Mouse (Mus musculus) cerebellum, adult 2 months (tissue): Measurements from ENCODE around the gene Ip6k2.

Experiments used
- CTCF ChIP-seq: fragments of 200-500 bp; IDR thresholded peaks from 2 replicates; pipeline ENCODE4 v1.5.1; 2011; ENCODE audit warnings: low read depth, mild to moderate bottlenecking, control low read depth, low read length, moderate library complexity, borderline replicate concordance; ENCODE audit not compliant: insufficient read depth
- POLR2A ChIP-seq: fragments of 200-500 bp; IDR thresholded peaks from 2 replicates; pipeline ENCODE4 v1.6.1; 2011; ENCODE audit warnings: low read length, control low read depth, borderline replicate concordance; ENCODE audit not compliant: insufficient read depth

DNA sequence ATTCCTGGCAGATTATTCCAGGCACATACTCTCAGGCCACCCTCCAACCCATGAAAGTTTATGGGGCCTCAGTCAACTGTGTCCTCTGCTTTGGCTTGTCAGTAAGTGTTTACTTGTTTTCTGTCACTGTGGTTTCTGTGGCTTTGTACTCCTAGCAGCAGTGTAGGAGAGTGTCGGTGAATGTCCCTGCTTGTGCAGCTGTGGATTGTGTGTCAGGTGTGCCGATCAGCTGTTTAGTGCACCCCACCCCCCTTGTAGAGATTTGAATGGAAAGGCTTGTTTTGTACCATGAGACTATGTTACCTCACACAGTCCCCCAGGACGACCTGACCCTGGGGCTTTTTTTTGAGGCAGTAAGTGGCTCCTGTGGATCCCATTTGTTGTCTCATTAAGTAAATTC lies 9.1 kb downstream of the Ip6k2 start:
- TF ChIP-seq CTCF = no peak
- no peak for TF ChIP-seq POLR2A
